Mouse (Mus musculus) liver, adult 2 months (tissue): ENCODE measurements at regions not wholly inside any gene's neighbourhood (a gene's known extent, or its start where the extent isn't known, plus 50 kb on each side); places are given as distances from the start of the nearest gene placed in this dataset.

Source experiments
- CTCF ChIP-seq: fragments of 200-500 bp; IDR thresholded peaks from 2 replicates; pipeline ENCODE4 v1.5.1; 2011; ENCODE audit warnings: low read depth, low read length, control low read depth
- POLR2A ChIP-seq: fragments of 200-500 bp; IDR thresholded peaks from 2 replicates; pipeline ENCODE4 v1.6.1; 2011; ENCODE audit warnings: low read length, control low read depth; ENCODE audit not compliant: insufficient read depth; ENCODE audit errors: extremely low read depth

DNA sequence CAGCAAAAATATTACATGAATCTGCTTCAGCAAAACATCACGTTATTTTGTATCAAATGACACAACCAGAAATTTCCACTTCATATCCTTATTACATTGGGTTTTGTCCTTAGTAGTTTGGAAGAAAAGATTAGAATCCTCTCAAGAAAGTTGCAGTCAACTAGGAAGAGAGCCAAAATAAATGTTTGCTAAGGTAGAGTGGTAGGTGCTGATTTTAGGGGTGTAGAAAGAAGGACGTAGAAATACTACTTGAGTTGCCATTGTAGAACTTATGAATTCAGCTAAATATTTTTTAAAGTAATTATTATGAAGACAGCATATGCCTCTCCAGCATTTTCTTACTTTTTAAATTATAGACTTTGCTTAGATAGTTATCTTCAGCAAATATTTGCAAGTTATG is 336.8 kb downstream of the Fam84b start:
- TF ChIP-seq POLR2A (no peak), CTCF (no peak)
